Mouse (Mus musculus) ES-E14 (cell line): ENCODE data around the gene Ephb1.

Experiments used
- HCFC1 ChIP-seq: IDR thresholded peaks from 2 replicates; pipeline ENCODE4 v1.6.1; 2012; ENCODE audit warnings: low read length, inconsistent platforms, borderline replicate concordance; ENCODE audit not compliant: insufficient read depth
- MAFK ChIP-seq: IDR thresholded peaks from 2 replicates; pipeline ENCODE4 v1.6.1; 2014; ENCODE audit warnings: mild to moderate bottlenecking, low read depth, low read length, inconsistent platforms; ENCODE audit not compliant: insufficient read depth

- TF ChIP-seq HCFC1 (no peak), MAFK (no peak)
These were observed 92.4 kb downstream of the Ephb1 start for GRCm38 (mm10) chr9:102262100-102262501.
